Mouse (Mus musculus) c-Kit-positive CD71-positive TER-119-negative erythroid progenitor cells, embryonic 14.5 days (primary cell): ENCODE measurements around the gene Agap1.
A peak's percentile ranks its signal among the peaks of the same experiment; 100 is the strongest.

Source experiments
- DNase-seq: peaks from one replicate; pipeline ENCODE4 v3.0.0-alpha.2; 2013; ENCODE audit warnings: low read depth

The Agap1 gene

DNA sequence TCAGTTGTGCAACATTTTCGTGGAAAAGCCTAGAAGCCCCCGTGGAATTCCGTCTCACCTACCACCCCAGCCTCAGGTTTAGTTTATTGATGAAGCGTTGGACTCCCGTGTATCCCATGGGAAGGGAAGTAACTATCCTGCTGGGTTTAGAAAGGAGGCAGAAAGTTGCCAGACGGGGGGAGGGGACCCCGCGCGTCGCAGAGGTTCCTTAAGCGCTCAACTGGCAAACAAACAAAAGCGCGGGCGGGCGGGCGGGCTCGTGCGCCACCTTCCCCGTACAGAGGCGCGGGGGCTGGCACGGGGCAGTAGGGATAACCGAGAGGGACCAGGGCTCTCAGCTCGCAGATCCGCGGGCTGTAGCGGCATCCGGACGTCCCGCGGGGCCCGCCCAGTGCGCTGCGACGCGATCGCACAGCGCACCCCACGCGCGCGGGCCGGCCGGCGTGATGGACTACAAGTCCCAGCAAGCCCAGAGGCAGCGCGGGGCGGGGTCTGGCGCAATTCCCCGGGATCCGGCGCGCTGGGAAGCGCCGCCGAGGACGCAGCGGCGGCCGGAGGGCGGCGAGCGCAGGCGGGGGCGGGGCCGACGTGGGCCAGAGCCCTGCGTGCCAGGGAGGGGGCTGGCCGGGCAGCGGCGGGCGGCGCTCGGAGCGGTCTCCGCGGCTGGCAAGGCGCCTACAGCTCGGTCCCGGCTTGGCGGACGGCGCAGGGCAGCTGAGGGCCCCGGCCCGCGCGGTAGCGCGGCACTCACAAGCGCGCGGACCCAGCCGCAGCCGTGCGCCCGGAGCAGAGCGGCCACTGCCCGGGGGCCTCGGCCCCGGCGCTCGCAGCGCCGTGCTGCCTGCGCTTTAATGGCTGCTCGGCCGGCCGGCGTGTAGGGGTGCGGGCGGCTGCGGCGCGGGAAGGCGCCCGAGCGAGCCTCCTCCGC, at the start of gene Agap1:
Gene Agap1, plus strand, starts transcription at position 611 of the 928 bp plus-strand sequence.
- peak; percentile 33 for DNase-seq

DNA sequence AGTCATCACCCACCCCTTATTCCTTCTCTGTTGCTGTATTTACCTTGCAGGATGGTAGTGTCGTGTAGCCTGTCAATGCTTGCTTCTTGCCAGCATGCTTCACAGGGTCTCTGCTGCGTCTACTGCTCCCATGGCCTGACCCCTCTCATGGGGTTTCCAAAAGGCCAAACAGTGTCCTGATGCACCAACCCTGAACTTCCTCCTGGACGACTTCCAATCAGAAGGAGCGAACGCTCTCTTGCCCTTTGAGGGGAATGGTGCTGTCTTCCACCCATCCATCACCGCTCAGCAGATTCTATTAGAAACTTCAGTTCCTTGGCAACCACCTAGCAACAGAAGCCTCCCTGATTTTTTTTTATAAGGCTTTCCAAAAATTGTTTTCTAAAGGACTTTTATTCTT, 48.6 kb upstream of the Agap1 start:
- DNase-seq = no peak

DNA sequence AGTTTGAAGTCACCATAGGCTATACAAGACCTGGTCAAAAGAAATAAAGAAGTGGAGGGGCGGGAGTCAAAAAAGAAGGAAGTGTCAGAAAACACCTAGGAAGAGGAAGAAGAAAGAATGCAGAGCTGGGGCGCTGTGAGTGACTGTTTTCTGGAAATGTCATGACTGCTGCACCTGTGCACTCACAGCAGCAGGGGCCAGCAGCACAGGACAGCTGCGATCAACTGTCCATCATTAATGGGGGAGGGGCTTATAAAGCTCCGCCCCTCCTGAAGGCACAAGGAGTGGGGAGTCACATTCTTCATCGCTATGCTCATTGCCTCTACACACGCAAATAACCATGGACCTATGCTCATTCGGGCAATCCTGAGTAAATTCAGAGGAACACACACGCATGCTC, 46.6 kb upstream of the Agap1 start:
- no peak for DNase-seq

DNA sequence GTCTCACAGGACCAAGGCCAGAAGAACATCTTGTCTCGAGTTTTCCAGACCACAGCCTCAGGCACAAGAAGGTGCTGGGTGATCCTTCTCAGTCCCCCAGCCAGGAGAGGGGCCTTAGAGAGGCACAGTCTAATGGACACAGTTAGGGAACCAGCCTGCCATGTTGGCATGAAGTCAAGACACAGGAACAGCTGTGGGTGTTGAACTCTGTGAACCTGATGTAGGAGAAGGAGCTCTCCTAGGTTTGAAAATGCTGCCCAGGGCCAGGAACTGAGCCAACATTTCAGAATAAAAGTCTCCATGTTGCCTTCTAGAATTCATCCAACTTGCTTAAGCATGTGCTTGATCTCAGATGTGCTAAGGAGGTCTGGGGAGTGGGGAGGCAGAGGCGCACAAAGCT, 41.5 kb upstream of the Agap1 start:
- no peak for DNase-seq

DNA sequence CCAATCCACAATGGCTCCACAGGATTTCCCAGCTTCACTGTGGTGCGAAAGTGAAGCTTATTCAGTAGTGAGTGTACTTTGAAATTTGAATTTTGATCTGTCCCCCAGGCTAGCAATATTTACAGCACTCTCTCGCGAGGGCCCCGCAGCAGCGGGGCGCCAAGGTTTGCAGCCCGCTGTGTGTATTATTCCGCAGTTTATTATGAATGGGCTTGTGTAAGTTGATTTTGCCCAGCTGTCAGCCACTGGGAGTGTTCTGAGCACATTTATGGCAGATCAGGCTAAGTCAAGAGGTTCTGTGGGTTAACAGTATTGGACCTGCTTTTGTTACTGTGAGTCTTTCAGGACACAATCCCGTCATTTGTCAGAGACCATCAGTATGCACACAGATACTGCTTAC, 40.0 kb upstream of the Agap1 start:
- DNase-seq = no peak

DNA sequence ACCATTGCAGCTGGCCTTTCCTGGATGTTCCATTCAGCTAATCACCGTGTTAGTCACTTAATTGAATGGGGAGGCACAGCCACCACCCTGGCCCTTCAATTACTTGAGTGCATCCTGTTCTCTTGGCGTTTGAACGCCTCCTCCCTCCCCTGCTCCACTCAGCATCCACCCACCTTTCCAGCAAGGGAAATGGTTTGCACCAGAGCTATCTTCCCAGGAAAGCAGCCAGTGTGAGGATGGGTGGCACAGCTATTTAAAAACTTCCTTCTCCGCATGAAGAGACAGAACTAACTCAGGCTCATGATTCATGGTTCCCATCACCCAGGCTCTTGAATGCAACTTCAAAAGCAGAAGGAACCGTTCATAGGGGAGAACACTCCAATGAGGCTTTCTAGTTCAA, 37.7 kb upstream of the Agap1 start:
- DNase-seq = no peak

DNA sequence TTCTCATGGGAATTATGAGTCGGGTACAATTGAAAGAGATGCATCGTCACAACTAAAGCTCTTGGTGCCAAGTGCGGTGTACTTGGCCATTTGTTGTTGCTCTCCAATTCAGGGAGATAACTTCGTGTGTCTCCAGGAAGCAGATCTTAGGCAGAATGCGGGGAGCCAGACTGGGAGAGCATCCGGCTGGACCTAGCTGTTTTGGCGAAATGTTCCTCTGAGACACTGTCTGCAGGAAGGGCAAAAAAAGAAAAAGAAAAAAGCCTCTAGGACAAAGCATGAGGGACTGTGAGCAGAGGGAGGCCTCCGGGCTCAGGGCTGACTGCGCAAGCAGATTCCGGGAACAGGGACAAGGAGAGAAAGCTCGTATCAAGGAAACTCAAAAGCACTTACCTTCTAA, 34.0 kb upstream of the Agap1 start:
- no peak for DNase-seq

DNA sequence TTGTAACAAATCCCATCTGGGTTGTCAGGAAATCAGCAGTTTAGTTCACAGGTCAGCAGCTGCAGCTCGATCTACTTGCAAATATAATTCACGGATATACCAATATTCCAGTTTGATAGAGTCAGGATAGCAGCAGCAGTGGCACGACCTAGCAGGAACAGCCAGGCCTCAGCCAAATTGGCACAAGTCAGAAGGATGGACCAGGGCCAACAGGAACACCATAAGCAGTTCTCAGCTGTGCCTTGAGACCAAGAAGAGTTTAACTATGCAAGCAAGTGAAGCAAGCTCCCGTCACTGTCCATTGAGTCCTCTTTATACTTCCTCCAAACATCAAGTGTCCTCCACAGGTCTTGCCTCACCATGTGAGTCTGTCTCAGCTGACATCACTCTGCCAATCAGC, 33.2 kb upstream of the Agap1 start:
- DNase-seq = no peak

DNA sequence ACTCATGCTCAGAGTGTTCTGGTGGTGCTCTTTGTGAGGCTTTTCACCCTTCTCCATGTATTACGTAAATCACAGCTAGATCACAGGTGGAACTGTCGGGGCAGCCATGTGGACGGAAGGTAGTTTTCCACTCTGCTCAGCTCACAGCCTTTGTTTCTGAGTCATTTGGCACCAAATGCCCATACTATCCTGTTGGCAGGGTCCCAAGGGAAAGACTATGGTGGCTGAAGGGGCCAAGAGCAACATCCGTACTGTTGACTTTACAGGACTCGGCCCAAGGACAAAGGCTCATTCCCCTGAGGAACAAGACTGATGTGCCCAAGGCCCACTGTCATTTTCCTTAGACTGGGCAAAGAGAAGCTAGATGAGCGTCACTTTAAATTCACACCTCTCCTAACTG, 30.0 kb upstream of the Agap1 start:
- no peak for DNase-seq

DNA sequence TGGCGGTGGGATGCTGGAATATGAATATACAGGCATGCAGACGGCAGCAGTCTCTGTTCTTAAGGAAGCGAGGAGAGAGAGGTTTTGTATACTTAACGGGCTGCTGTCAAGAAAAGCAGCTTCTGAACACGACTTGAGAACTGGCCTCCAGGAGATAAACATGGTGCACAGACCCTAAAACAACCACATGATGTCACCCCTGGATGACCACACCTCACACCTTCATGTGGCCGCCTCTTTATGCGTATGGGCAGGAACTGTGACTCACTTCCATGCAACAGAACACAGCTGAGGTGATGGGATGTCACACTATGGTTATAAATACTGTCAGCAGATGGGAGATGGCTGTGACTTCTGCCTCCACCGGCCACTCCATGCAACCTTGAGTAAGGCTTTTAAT, 28.5 kb upstream of the Agap1 start:
- DNase-seq = no peak

DNA sequence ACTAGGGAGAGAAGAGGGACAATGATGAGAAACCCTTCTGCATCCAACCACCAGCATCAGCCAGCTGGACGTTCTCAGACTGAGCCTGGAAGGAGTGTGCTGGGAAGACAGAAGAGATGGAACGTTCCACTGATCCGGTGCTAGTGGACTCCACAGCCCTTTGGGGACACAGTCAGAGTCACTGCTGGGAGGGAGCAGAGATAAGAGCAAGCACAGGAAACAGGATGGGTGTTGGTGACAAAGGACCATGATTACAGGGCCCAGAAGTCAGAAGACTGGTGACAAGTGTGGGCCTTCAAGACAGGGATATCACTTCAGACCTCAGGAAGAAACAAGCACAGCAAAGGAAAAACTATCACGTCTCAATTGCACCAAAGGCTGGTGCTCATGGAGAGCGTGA, 25.9 kb upstream of the Agap1 start:
- no peak for DNase-seq

DNA sequence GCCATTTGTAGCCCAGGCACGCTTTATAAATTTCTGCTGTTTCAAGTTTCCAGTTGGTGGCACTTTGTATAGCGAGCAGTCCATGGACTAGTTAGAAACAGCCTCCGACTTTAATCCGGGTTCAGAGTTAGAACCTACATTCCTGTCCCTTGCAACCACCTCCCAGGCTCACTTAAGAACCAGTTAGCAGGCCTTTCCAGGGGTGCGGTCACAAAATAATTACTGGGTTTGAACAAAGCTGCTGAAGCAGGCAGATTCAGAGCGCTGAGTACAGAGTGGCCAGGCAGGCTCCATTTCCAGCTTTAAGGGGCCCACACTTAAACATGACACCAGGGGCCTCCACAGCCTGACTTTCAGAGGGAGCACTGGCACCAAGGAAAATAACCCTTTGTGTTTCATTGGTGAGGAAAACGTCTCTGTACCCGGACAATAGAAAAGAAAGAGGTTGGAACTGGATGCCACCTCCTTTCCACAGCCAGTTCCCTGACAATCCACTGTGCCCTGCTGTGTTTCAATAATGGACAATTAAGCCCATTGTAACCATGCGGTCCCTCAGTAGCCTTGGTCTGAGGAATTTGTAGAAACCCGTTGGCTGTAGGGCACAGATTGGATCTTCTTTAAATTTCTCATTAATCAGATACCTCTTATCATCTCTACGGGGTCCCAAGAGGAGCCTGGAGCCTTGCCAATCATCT, 24.5 kb upstream of the Agap1 start:
- no peak for DNase-seq

DNA sequence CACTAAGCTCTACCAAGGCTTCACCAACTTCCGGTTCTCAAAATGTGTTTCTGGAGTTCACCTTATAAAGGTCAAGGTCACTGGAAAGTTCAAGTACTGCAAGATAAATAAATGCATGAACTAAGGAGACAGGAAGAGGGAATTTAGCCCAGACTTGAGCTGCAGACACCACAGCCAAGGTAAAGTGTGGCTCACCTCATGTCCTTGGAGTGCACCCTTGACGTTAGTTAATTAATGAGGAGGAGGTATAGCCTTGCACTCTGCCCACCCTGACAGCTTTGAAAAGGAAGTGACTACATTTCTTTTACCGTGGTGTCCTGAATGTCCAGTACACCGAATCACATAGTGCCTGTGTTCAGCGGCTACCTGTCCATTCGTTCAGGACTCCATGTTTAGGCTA, 15.3 kb upstream of the Agap1 start:
- no peak for DNase-seq

DNA sequence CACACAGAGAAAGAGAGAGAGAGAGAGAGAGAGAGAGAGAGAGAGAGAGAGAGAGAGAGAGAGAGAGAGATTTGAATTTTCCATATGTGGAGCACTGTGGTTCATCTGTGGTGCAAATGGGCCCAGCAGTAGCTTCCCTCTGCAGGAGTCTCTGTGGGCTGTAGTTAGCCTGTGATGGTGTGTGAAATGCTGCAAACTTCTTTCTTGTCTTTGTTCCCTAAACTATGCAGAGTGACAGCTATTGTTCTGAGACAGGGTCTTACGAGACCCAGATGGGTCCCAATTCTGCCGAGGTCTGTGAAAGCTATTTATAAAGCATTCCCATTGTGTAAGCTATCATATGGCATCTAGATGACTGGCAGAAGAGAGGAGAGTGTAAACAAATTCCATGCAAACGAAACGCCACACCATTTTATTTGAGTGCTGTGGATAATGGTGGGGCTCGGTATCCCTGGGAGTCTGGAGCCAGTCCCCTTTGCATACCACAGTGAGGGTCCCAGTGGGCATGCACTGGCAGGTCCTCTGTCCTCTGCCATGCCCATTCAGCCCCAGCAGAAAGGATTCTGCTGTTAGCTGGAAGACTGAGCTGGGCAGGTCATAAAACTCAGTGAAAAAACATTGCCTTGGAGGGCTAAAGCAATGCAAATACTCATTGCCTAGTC, 13.2 kb upstream of the Agap1 start:
- DNase-seq = no peak

DNA sequence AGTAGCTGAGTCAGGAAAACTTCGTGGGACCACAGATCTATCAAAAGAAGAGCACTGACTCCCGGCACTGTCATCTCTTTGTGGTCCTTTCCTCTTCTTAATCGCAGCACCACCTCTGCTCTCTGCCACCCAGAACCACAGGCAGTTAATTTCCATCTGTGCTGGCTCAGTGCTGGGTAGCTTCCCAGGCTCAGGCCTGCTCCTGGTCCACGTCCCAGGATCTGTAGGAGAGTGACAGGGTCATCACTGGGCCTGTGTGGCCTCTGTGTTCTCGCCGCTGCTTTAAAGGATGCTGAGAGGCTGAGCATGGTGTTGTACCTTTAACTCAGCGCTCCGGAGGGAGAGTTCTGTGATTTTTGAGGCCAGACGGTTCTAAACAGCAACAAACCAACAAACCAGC, 11.1 kb upstream of the Agap1 start:
- no peak for DNase-seq

DNA sequence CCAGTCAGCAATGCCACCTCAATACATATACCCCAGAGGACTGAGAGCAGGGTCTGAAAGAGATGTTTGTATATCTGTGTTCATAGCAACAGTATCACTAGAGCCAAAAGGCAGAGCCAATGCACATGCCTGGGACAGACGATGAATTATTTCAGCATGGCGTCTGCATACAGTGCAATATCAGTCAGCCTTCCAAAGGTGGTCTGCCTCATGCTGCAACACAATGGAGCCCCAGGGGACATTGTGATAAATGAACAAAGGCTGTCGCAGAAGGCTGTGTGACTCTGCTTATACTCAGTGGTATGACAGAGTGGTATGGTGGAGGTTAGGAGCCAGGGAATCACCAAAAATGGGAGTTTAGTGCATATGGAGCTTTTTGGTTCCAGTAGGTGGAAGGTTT, 10.6 kb upstream of the Agap1 start:
- DNase-seq = no peak

DNA sequence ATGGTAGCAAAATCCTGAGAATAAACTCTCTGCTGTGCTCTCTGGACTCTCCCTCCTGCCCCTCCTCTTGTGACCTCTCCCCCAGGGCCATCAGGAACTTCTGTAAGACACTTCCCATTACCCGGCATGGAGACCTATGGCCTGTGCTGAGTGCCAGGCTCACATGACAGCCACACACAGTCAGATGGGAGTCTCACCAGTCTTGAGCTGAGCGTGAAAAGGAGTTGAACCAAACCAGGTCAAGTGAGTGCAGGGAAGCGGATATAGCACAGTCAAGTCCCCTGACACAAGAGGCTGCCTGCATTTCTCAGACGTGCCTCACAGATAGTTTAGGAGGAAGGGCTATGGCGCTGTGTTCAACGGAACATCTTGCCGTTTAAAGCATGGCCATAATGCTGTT, 4.5 kb upstream of the Agap1 start:
- DNase-seq = no peak

DNA sequence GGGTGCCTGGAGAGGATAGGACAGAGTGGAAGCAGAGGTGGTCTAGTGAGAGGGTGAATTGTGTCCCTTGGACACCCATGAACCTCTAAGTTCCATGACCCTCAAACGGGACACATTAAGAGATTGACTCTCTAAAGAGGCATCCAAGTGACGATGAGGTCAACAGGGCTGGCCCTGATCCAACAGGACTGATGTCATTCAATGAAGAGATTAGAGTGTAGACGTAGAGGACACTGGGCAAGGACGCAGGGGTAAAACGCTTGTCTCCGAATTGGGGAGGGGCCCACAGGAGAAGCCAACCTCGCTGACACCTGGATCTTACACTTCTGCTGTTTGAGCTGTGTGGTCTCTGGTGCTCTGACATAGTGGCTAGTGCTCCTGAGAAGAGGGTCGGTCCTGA, 2.5 kb upstream of the Agap1 start:
- DNase-seq = no peak

DNA sequence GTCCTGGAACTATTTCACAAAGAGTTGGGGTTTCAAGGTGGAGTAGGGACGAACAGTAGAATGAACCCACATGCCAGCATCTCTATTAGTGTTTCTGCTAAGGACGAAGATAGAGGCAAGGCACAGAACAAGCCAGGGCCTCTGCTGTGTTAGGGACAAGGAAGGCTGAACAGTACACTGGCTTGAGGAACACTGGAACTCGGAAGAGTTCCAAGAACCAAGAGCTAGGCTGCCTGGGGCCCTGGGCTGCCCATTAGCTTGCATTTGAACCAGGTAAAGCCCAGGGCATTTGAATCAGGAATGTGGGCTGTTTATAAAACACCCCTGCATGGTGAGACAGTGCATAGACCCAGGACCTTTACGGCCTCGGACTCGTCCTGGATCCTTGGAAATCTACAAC, 940 bp upstream of the Agap1 start:
- DNase-seq = no peak

DNA sequence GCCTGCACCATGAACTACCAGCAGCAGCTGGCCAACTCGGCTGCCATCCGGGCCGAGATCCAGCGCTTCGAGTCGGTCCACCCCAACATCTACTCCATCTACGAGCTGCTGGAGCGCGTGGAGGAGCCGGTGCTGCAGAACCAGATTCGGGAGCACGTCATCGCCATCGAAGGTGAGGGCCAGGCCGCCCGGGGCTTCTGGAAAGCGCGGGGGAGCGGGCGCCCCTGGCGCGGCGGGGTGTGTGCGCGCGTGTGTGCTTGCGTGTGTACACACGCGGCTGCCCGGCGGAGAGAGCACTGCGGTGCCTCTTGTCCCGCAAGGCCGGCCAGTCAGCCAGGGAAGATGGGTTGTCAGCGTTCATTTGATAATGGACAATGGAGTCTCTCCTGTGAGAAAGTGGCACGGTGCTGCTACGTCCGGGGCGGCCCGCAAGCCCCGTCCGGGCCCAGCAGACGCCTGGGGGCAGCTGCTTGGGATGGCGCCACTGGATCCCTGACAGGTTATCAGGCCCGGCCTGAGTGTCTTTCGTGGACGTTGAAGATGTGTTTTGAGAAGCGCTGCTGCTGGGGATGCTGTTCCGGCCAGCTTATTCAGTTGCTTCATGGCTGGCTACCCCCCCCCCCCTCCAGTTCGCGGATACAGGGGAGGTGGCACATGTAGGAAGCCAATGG, 950 bp downstream of the Agap1 start:
- no peak for DNase-seq

DNA sequence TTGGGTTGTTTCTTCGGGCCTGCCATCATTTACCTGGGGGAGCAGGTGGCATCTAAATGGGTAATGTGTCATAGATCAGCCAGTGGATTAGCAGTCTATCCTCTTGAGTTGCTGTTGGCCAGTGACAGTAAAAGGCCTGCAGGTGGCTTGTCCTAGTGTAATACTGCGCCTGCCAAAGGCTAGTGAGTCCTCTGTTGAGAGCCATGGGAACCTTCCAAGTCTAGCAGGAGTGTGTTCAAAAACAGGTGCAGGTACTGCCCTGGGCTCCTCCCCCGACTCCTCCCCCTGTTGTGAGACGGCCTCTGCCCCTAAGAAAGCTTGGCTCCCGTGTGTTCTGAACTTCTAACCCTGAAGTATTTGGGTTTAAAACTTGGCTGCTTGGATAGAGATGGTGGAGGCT, 1.9 kb downstream of the Agap1 start:
- DNase-seq = no peak
